Mouse (Mus musculus): Measurements from ENCODE around the gene Olfr1143. TPM values are rescaled to one million over a fixed set of nuclear protein-coding genes. Genes with fewer than 3 reads are reported as not detected.

Olfr1143 gene
- not detected in 2 replicates for polyA plus RNA-seq (2014; fragmentation: Nextera tagmentation; extraction: Ambion mirVana)

GRCm38 (mm10) chr2:87800292-87800691, at the start of gene Olfr1143:
TSS of gene Olfr1143 (plus strand) at chr2:87800592.
- Histone ChIP-seq H3K4me1 (ENCODE audit: control insufficient read depth, insufficient read depth, low read length) (no peaks in the 10 kb centered on the region), H3K4me2 (ENCODE audit: low read length) (no peak within 1 kb of the TSS), H3K4me3 (replicated peaks; ENCODE audit: low read depth, low read length) (no peak within 1 kb of the TSS), H3K9me3 (ENCODE audit: control insufficient read depth, low read length) (no peaks in the 10 kb centered on the region), H3K36me3 (ENCODE audit: control insufficient read depth, insufficient read depth, low read length) (no peaks in the 10 kb centered on the region), H3K9ac (replicated peaks; ENCODE audit: low read length) (no peak within 1 kb of the TSS), H3K27me3 (ENCODE audit: control insufficient read depth, insufficient read depth, low read length) (no peaks in the 10 kb centered on the region), H3K27ac (replicated peaks; ENCODE audit: low read depth, low read length) (no peak within 1 kb of the TSS)
- ATAC-seq (ENCODE audit: low FRiP score, low TSS enrichment): no peak
- DNase-seq: no peak

GRCm38 (mm10) chr2:87753891-87754290, 46.5 kb upstream of the Olfr1143 start, which contains the start of gene Olfr1141:
TSS of gene Olfr1141 (minus strand) at chr2:87753991.
- Histone ChIP-seq H3K4me3 (replicated peaks; ENCODE audit: low read depth, low read length) (no peak within 1 kb of the TSS), H3K36me3 (ENCODE audit: control insufficient read depth, insufficient read depth, low read length) (no peaks in the 10 kb centered on the region), H3K9ac (replicated peaks; ENCODE audit: low read length) (no peak within 1 kb of the TSS), H3K27me3 (ENCODE audit: control insufficient read depth, insufficient read depth, low read length) (no peaks in the 10 kb centered on the region), H3K9me3 (ENCODE audit: control insufficient read depth, low read length) (no peaks in the 10 kb centered on the region), H3K27ac (replicated peaks; ENCODE audit: low read depth, low read length) (no peak within 1 kb of the TSS), H3K4me2 (ENCODE audit: low read length) (no peak within 1 kb of the TSS), H3K4me1 (ENCODE audit: control insufficient read depth, insufficient read depth, low read length) (no peaks in the 10 kb centered on the region)
- WGBS: 83% methylated on average over 1 of the region's 1 CpGs
- DNase-seq: no peak
- ATAC-seq (ENCODE audit: low FRiP score, low TSS enrichment): no peak

GRCm38 (mm10) chr2:87776143-87776542, 24.2 kb upstream of the Olfr1143 start:
- H3K9me3 ChIP-seq (ENCODE audit: control insufficient read depth, low read length): no peaks in the 10 kb centered on the region
- ATAC-seq (ENCODE audit: low FRiP score, low TSS enrichment) (no peak), DNase-seq (peak; percentile 5)
- WGBS: 49% methylated on average over 1 of the region's 1 CpGs
- no peak overlapping the region for H3K4me3 ChIP-seq (replicated peaks; ENCODE audit: low read depth, low read length)
- H3K27ac ChIP-seq (replicated peaks; ENCODE audit: low read depth, low read length): no peak overlapping the region
- no peaks in the 10 kb centered on the region for H3K36me3 ChIP-seq (ENCODE audit: control insufficient read depth, insufficient read depth, low read length)
- no peak overlapping the region for H3K4me2 ChIP-seq (ENCODE audit: low read length)
- H3K4me1 ChIP-seq (ENCODE audit: control insufficient read depth, insufficient read depth, low read length): no peaks in the 10 kb centered on the region
- no peaks in the 10 kb centered on the region for H3K27me3 ChIP-seq (ENCODE audit: control insufficient read depth, insufficient read depth, low read length)
- no peak overlapping the region for H3K9ac ChIP-seq (replicated peaks; ENCODE audit: low read length)

- no peaks in the 10 kb centered on the region for H3K36me3 ChIP-seq (ENCODE audit: control insufficient read depth, insufficient read depth, low read length)
- whole genome bisulfite sequencing: 79% methylated on average over 4 of the region's 4 CpGs
- DNase-seq (no peak), ATAC-seq (ENCODE audit: low FRiP score, low TSS enrichment) (no peak)
- H3K4me3 ChIP-seq (replicated peaks; ENCODE audit: low read depth, low read length): no peak within 1 kb of the TSS
- H3K9ac ChIP-seq (replicated peaks; ENCODE audit: low read length): no peak within 1 kb of the TSS
- no peak within 1 kb of the TSS for H3K27ac ChIP-seq (replicated peaks; ENCODE audit: low read depth, low read length)
- no peaks in the 10 kb centered on the region for H3K27me3 ChIP-seq (ENCODE audit: control insufficient read depth, insufficient read depth, low read length)
- H3K4me2 ChIP-seq (ENCODE audit: low read length): no peak within 1 kb of the TSS
- H3K9me3 ChIP-seq (ENCODE audit: control insufficient read depth, low read length): no peaks in the 10 kb centered on the region
- H3K4me1 ChIP-seq (ENCODE audit: control insufficient read depth, insufficient read depth, low read length): no peaks in the 10 kb centered on the region
These were observed 21.2 kb upstream of the Olfr1143 start, which contains the start of gene Olfr152 for GRCm38 (mm10) chr2:87779183-87779582. TSS of gene Olfr152 (plus strand) at chr2:87779483.

GRCm38 (mm10) chr2:87809522-87809921, 9.1 kb downstream of the Olfr1143 start, which contains the start of gene Olfr1145:
TSS of gene Olfr1145 (plus strand) at chr2:87809822.
- Histone ChIP-seq H3K4me1 (ENCODE audit: control insufficient read depth, insufficient read depth, low read length) (no peaks in the 10 kb centered on the region), H3K36me3 (ENCODE audit: control insufficient read depth, insufficient read depth, low read length) (no peaks in the 10 kb centered on the region), H3K9ac (replicated peaks; ENCODE audit: low read length) (no peak within 1 kb of the TSS), H3K4me3 (replicated peaks; ENCODE audit: low read depth, low read length) (no peak within 1 kb of the TSS), H3K27ac (replicated peaks; ENCODE audit: low read depth, low read length) (no peak within 1 kb of the TSS), H3K27me3 (ENCODE audit: control insufficient read depth, insufficient read depth, low read length) (no peaks in the 10 kb centered on the region), H3K9me3 (ENCODE audit: control insufficient read depth, low read length) (no peaks in the 10 kb centered on the region), H3K4me2 (ENCODE audit: low read length) (no peak within 1 kb of the TSS)
- WGBS: 74% methylated on average over 1 of the region's 1 CpGs
- no peak for DNase-seq
- ATAC-seq (ENCODE audit: low FRiP score, low TSS enrichment): no peak

GRCm38 (mm10) chr2:87830233-87830632, 29.8 kb downstream of the Olfr1143 start, which contains the start of gene Olfr1148:
TSS of gene Olfr1148 (plus strand) at chr2:87830533.
- Histone ChIP-seq H3K9me3 (ENCODE audit: control insufficient read depth, low read length) (no peaks in the 10 kb centered on the region), H3K4me2 (ENCODE audit: low read length) (no peak within 1 kb of the TSS), H3K4me1 (ENCODE audit: control insufficient read depth, insufficient read depth, low read length) (no peaks in the 10 kb centered on the region), H3K9ac (replicated peaks; ENCODE audit: low read length) (no peak within 1 kb of the TSS), H3K36me3 (ENCODE audit: control insufficient read depth, insufficient read depth, low read length) (no peaks in the 10 kb centered on the region), H3K4me3 (replicated peaks; ENCODE audit: low read depth, low read length) (no peak within 1 kb of the TSS), H3K27ac (replicated peaks; ENCODE audit: low read depth, low read length) (no peak within 1 kb of the TSS), H3K27me3 (ENCODE audit: control insufficient read depth, insufficient read depth, low read length) (no peaks in the 10 kb centered on the region)
- DNase-seq: no peak
- WGBS: 95% methylated on average over 1 of the region's 1 CpGs
- ATAC-seq (ENCODE audit: low FRiP score, low TSS enrichment): no peak

GRCm38 (mm10) chr2:87843693-87844092, 43.3 kb downstream of the Olfr1143 start, which contains the start of gene Olfr1150-ps1:
TSS of gene Olfr1150-ps1 (plus strand) at chr2:87843993.
- H3K4me1 ChIP-seq (ENCODE audit: control insufficient read depth, insufficient read depth, low read length): no peaks in the 10 kb centered on the region
- no peak for DNase-seq
- H3K9me3 ChIP-seq (ENCODE audit: control insufficient read depth, low read length): no peaks in the 10 kb centered on the region
- 85% methylated on average over 1 of the region's 1 CpGs for WGBS
- no peak within 1 kb of the TSS for H3K9ac ChIP-seq (replicated peaks; ENCODE audit: low read length)
- no peak within 1 kb of the TSS for H3K4me3 ChIP-seq (replicated peaks; ENCODE audit: low read depth, low read length)
- ATAC-seq (ENCODE audit: low FRiP score, low TSS enrichment): no peak
- H3K27me3 ChIP-seq (ENCODE audit: control insufficient read depth, insufficient read depth, low read length): no peaks in the 10 kb centered on the region
- no peak within 1 kb of the TSS for H3K4me2 ChIP-seq (ENCODE audit: low read length)
- no peaks in the 10 kb centered on the region for H3K36me3 ChIP-seq (ENCODE audit: control insufficient read depth, insufficient read depth, low read length)
- no peak within 1 kb of the TSS for H3K27ac ChIP-seq (replicated peaks; ENCODE audit: low read depth, low read length)

Other genes with a start within 250 kb of the Olfr1143 start
- gene Olfr1129, start 226.7 kb upstream of the Olfr1143 start, polyA plus RNA-seq (2014; fragmentation: Nextera tagmentation; extraction: Ambion mirVana): not detected in 2 replicates
- not detected in 2 replicates for gene Olfr1130, start 194.4 kb upstream of the Olfr1143 start, polyA plus RNA-seq (2014; fragmentation: Nextera tagmentation; extraction: Ambion mirVana)
- not detected in 2 replicates for gene Olfr1131, start 173.5 kb upstream of the Olfr1143 start, polyA plus RNA-seq (2014; fragmentation: Nextera tagmentation; extraction: Ambion mirVana)
- gene Olfr1132, start 163.1 kb upstream of the Olfr1143 start, polyA plus RNA-seq (2014; fragmentation: Nextera tagmentation; extraction: Ambion mirVana): not detected in 2 replicates
- not detected in 2 replicates for gene Olfr1133, start 153.2 kb upstream of the Olfr1143 start, polyA plus RNA-seq (2014; fragmentation: Nextera tagmentation; extraction: Ambion mirVana)
- not detected in 2 replicates for gene Olfr1134, start 142.1 kb upstream of the Olfr1143 start, polyA plus RNA-seq (2014; fragmentation: Nextera tagmentation; extraction: Ambion mirVana)
- gene Olfr1135, start 126.9 kb upstream of the Olfr1143 start, polyA plus RNA-seq (2014; fragmentation: Nextera tagmentation; extraction: Ambion mirVana): not detected in 2 replicates
- not detected in 2 replicates for gene Olfr1136, start 106.6 kb upstream of the Olfr1143 start, polyA plus RNA-seq (2014; fragmentation: Nextera tagmentation; extraction: Ambion mirVana)
- gene Olfr1137, start 87.4 kb upstream of the Olfr1143 start, polyA plus RNA-seq (2014; fragmentation: Nextera tagmentation; extraction: Ambion mirVana): not detected in 2 replicates
- gene Olfr1138, start 60.6 kb upstream of the Olfr1143 start, polyA plus RNA-seq (2014; fragmentation: Nextera tagmentation; extraction: Ambion mirVana): not detected in 2 replicates
- gene Olfr1140, start 56.8 kb upstream of the Olfr1143 start, polyA plus RNA-seq (2014; fragmentation: Nextera tagmentation; extraction: Ambion mirVana): not detected in 2 replicates
- gene Olfr1141, start 46.6 kb upstream of the Olfr1143 start, polyA plus RNA-seq (2014; fragmentation: Nextera tagmentation; extraction: Ambion mirVana): not detected in 2 replicates
- not detected in 2 replicates for gene Olfr152, start 21.1 kb upstream of the Olfr1143 start, polyA plus RNA-seq (2014; fragmentation: Nextera tagmentation; extraction: Ambion mirVana)
- not detected in 2 replicates for gene Olfr1145, start 9.2 kb downstream of the Olfr1143 start, polyA plus RNA-seq (2014; fragmentation: Nextera tagmentation; extraction: Ambion mirVana)
- gene Olfr1148, start 29.9 kb downstream of the Olfr1143 start, polyA plus RNA-seq (2014; fragmentation: Nextera tagmentation; extraction: Ambion mirVana): not detected in 2 replicates
- gene Olfr1150-ps1, start 43.4 kb downstream of the Olfr1143 start, polyA plus RNA-seq (2014; fragmentation: Nextera tagmentation; extraction: Ambion mirVana): not detected in 2 replicates
- gene Olfr1151, start 55.3 kb downstream of the Olfr1143 start, polyA plus RNA-seq (2014; fragmentation: Nextera tagmentation; extraction: Ambion mirVana): not detected in 2 replicates
- not detected in 2 replicates for gene Olfr1152, start 65.9 kb downstream of the Olfr1143 start, polyA plus RNA-seq (2014; fragmentation: Nextera tagmentation; extraction: Ambion mirVana)
- not detected in 2 replicates for gene Olfr1153, start 94.4 kb downstream of the Olfr1143 start, polyA plus RNA-seq (2014; fragmentation: Nextera tagmentation; extraction: Ambion mirVana)
- not detected in 2 replicates for gene Olfr1154, start 104.6 kb downstream of the Olfr1143 start, polyA plus RNA-seq (2014; fragmentation: Nextera tagmentation; extraction: Ambion mirVana)
- not detected in 2 replicates for gene Olfr1155, start 144.5 kb downstream of the Olfr1143 start, polyA plus RNA-seq (2014; fragmentation: Nextera tagmentation; extraction: Ambion mirVana)
- not detected in 2 replicates for gene Olfr1156, start 152.5 kb downstream of the Olfr1143 start, polyA plus RNA-seq (2014; fragmentation: Nextera tagmentation; extraction: Ambion mirVana)
- gene Olfr1157, start 167.7 kb downstream of the Olfr1143 start, polyA plus RNA-seq (2014; fragmentation: Nextera tagmentation; extraction: Ambion mirVana): not detected in 2 replicates
- not detected in 2 replicates for gene Olfr74, start 174.1 kb downstream of the Olfr1143 start, polyA plus RNA-seq (2014; fragmentation: Nextera tagmentation; extraction: Ambion mirVana)
- gene Olfr1158, start 189.5 kb downstream of the Olfr1143 start, polyA plus RNA-seq (2014; fragmentation: Nextera tagmentation; extraction: Ambion mirVana): not detected in 2 replicates
- gene Olfr1160, start 207.7 kb downstream of the Olfr1143 start, polyA plus RNA-seq (2014; fragmentation: Nextera tagmentation; extraction: Ambion mirVana): not detected in 2 replicates
- gene Olfr1161, start 222.2 kb downstream of the Olfr1143 start, polyA plus RNA-seq (2014; fragmentation: Nextera tagmentation; extraction: Ambion mirVana): not detected in 2 replicates
- gene Olfr73, start 237.1 kb downstream of the Olfr1143 start, polyA plus RNA-seq (2014; fragmentation: Nextera tagmentation; extraction: Ambion mirVana): not detected in 2 replicates